Mouse (Mus musculus) lung, embryonic 15.5 days (tissue): ENCODE results near the gene Gmeb1. TPM values are rescaled to one million over a fixed set of nuclear protein-coding genes. Genes with fewer than 3 reads are reported as not detected.
"Not testable (repeated sequence)": the region's sequence is repeated elsewhere in the genome, so short reads cannot be mapped to it uniquely, and the experiment has no call there.

Experiments used
- ATAC-seq: fragments of 200-750 bp; cut with Nextera tagmentation; 2 replicates; pipeline ENCODE4 v1.8.0; 2017; ENCODE audit warnings: moderate number of reproducible peaks, borderline replicate concordance; ENCODE audit not compliant: low FRiP score, low TSS enrichment; ENCODE audit errors: extremely low read depth
- H3K27ac ChIP-seq: fragments of 300-500 bp; sonication (generic); 2 replicates; pipeline ENCODE4 v1.5.1; 2015; ENCODE audit warnings: moderate library complexity, mild to moderate bottlenecking, inconsistent platforms
- H3K27me3 ChIP-seq: fragments of 300-500 bp; sonication (generic); 2 replicates; pipeline ENCODE4 v1.6.1; 2015; ENCODE audit warnings: inconsistent platforms
- H3K36me3 ChIP-seq: fragments of 300-500 bp; sonication (generic); 2 replicates; pipeline ENCODE4 v1.6.1; 2015; ENCODE audit warnings: inconsistent platforms
- H3K4me1 ChIP-seq: fragments of 300-500 bp; sonication (generic); 2 replicates; pipeline ENCODE4 v1.6.1; 2015; ENCODE audit warnings: inconsistent platforms
- H3K4me2 ChIP-seq: fragments of 300-500 bp; sonication (generic); 2 replicates; pipeline ENCODE4 v1.6.1; 2015; ENCODE audit warnings: inconsistent platforms, mild to moderate bottlenecking, moderate library complexity
- H3K4me3 ChIP-seq: fragments of 300-500 bp; sonication (generic); 2 replicates; pipeline ENCODE4 v1.5.1; 2015; ENCODE audit warnings: mild to moderate bottlenecking, inconsistent platforms
- H3K9ac ChIP-seq: fragments of 300-500 bp; sonication (generic); 2 replicates; pipeline ENCODE4 v1.6.1; 2015; ENCODE audit warnings: inconsistent platforms
- H3K9me3 ChIP-seq: fragments of 300-500 bp; sonication (generic); 2 replicates; pipeline ENCODE4 v1.6.1; 2016; ENCODE audit warnings: inconsistent platforms
- WGBS: fragments of 180-500 bp; shearing (Covaris S2); methylation state at CpG from one replicate; pipeline ENCODE4 v1.1.7; 2015; 5-methylcytosine and 5-hydroxymethylcytosine counted together
- polyA plus RNA-seq: library from polyadenylated mRNA; unstranded; fragments of >200 nt; fragmentation: Nextera tagmentation; extraction: Ambion mirVana; gene quantifications from 2 replicates; pipeline ENCODE4 v1.2.1, GENCODE M21; 2015

Gene Gmeb1
- polyA plus RNA-seq, 1 experiment from 2014 or later, result 38.1 TPM

DNA sequence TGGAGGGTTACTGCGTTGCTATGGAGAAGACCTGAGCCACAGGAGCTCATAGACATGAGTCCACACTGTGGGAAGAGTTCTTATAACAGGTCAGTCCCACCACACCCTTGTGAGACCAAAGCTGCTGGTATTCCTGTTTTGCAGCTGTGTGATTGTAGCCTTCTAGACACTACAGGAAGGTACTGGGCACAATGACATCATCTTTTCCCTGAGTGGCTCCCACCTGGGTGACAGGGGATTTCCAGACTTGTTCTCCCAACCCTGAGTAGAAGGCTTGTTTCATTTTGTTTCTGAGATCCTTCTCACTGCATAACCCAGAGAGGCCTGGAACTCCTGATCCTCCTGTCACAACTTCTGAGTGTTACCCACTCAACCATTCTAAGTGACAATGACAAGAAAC lies 38.4 kb upstream of the Gmeb1 start:
- Histone ChIP-seq H3K4me3 (no peak overlapping the region), H3K36me3 (no peaks in the 10 kb centered on the region), H3K27ac (no peak overlapping the region), H3K4me1 (0 out of 2 replicates have a peak, but pooled peaks cover 8% of the 10 kb centered on the region), H3K27me3 (no peaks in the 10 kb centered on the region), H3K4me2 (no peak overlapping the region), H3K9me3 (no peaks in the 10 kb centered on the region), H3K9ac (no peak overlapping the region)
- no peak for ATAC-seq
- 76% methylated on average over 1 of the region's 1 CpGs for WGBS

DNA sequence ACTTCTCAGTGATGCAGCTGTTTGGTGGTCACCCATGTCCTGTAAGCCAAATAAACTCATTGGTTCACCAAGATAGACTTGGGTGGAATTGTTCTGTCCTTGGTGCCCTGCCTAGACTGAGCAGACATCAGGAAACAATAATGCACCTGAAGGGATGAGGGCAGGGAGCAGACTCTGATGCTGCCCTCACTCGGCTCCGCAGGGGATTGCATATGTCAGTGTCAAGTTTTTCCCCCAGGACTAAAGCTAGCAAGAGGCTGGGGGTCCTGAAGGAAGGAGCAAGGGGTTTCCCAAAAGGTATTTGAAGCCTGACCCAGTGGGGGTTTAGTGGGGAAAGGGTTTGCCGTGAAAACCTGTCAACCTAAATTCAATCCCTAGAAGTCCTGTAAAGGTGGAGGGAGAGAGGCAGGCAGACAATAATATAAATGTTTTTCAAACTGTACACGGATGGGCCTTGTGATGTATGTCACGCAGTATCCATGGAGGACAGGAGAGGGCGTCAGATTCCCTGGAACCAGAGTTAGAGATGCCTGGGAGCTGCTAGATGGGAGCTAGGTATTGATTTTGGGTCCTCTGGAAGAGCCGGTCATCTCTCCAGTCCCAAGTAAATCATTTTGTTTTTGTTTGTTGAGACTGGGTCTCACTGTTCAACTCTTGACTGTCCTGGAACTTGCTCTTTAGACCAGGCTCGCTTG lies 34.4 kb upstream of the Gmeb1 start:
- Histone ChIP-seq H3K27me3 (no peaks in the 10 kb centered on the region), H3K4me2 (no peak overlapping the region), H3K9me3 (no peaks in the 10 kb centered on the region), H3K36me3 (peaks cover 6% of the 10 kb centered on the region; the same call in 1 of the 2 replicates), H3K9ac (no peak overlapping the region), H3K27ac (no peak overlapping the region), H3K4me3 (no peak overlapping the region), H3K4me1 (no peaks in the 10 kb centered on the region)
- ATAC-seq, result no peak
- 47% methylated on average over 8 of the region's 8 CpGs for WGBS

DNA sequence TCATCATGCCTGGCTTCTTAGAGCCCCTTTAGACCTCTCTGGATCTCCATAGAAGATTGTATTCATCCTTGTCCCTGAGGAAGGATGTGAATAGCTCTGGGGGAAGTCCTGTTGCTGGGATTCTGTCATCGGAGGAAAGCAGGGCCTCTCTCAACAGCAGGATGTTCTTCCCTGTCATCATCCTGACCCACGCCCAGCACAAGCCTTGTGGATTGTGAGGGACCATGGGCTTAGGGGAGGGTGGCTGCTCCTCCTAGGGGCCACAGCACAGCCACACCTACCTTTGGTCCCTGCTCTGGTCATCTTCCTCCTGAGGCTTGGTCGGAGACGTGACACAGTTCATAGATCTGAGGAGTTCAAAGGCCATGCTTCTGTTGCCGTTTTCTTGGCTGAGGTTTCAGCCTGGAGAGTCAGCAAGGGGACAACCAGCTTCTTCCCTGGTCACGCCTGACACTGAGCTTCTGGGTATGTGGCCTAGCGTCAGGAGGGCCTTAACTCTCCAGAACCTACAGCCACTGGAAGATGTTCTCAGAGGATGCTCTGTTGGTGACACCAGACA lies 32.4 kb upstream of the Gmeb1 start:
- Histone ChIP-seq H3K4me3 (no peak overlapping the region), H3K4me1 (no peaks in the 10 kb centered on the region), H3K27ac (no peak overlapping the region), H3K36me3 (peaks cover 17% of the 10 kb centered on the region), H3K4me2 (no peak overlapping the region), H3K9ac (no peak overlapping the region), H3K27me3 (no peaks in the 10 kb centered on the region), H3K9me3 (no peaks in the 10 kb centered on the region)
- WGBS, result 70% methylated on average over 7 of the region's 7 CpGs
- ATAC-seq, result no peak

DNA sequence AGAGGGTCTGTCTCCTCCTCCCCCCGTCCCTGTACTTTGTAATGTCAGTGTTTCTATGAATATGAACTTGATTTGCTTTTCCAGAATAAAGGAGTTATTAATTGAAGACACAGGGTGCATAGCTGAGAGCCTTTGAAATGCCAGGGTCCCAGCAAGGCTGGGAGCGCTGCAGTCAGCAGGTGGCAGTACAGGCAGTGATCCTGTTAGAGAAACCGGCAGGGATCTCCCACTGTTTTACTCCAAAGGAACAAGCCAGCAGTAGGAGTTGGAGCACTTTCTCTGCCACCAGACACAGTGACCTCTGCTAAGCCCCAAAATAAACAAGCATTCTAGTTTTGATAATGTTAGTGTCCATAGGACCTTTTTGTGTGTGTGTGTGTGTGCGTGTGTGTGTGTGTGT lies 31.6 kb upstream of the Gmeb1 start:
- H3K9me3 ChIP-seq, result no peaks in the 10 kb centered on the region
- 41% methylated on average over 4 of the region's 4 CpGs for WGBS
- H3K27me3 ChIP-seq, result no peaks in the 10 kb centered on the region
- H3K4me1 ChIP-seq, result no peaks in the 10 kb centered on the region
- no peak overlapping the region for H3K27ac ChIP-seq
- no peak overlapping the region for H3K9ac ChIP-seq
- H3K4me2 ChIP-seq, result no peak overlapping the region
- no peak for ATAC-seq
- no peak overlapping the region for H3K4me3 ChIP-seq
- peaks cover 17% of the 10 kb centered on the region for H3K36me3 ChIP-seq

DNA sequence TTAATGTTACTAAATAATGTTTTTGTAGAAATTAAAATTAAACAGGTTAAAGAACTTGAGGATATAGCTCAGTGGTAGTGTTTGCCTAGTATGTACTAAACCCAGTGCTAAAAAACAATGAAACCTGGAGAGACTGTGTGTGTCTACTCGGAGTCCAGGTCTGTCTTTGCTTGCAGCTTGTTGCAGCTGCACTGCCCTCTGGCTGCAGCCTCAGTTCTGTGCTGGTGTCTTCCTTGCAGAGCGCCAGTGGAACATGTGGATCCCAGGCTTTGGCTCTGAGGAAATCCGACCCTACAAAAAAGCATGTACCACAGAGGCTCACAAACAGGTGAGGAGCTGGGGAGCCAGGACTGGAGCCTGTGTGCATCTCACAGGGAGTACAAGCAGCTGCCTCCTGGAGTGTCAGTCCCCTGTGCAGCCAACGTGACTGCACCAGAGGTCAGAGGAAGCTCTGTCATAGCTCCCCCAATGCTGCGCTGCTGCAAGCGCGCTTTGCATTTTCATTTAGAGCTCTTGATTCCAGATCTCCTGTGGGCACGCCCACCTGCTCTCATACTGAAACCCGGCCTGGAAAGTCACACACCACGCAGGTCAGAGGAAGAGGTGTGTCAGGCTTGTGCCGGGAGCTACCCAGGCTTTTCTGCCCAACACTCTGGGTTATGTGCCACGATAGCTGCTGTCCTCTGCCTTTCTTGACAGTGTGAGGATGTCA lies 30.4 kb upstream of the Gmeb1 start:
- H3K27me3 ChIP-seq, result no peaks in the 10 kb centered on the region
- peaks cover 21% of the 10 kb centered on the region for H3K36me3 ChIP-seq
- no peak overlapping the region for H3K4me2 ChIP-seq
- no peak overlapping the region for H3K27ac ChIP-seq
- H3K9ac ChIP-seq, result no peak overlapping the region
- no peaks in the 10 kb centered on the region for H3K4me1 ChIP-seq
- H3K9me3 ChIP-seq, result no peaks in the 10 kb centered on the region
- H3K4me3 ChIP-seq, result no peak overlapping the region
- WGBS, result 85% methylated on average over 12 of the region's 12 CpGs
- ATAC-seq, result no peak

DNA sequence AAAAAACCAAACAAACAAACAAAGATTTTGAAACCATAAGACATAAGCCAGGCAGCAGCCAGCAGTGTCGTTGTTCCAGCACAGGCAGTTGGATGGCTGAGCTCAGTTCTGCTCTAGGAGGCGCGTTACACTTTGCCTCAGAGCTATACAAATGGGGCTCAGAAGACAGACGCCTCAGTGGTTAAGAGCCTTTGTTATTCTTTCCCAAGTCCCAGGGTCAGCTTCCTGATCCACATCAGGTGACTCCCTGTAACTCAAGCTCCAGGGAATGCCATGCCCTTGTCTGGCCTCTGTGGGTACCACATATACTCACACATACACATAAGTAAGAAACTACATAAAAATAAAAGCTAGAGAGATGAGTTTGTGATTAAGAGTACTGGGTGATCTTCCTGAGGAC lies 29.7 kb upstream of the Gmeb1 start:
- WGBS, result 95% methylated on average over 4 of the region's 4 CpGs
- H3K4me1 ChIP-seq, result no peaks in the 10 kb centered on the region
- H3K36me3 ChIP-seq, result peaks cover 25% of the 10 kb centered on the region
- H3K27me3 ChIP-seq, result no peaks in the 10 kb centered on the region
- ATAC-seq, result no peak
- no peak overlapping the region for H3K4me3 ChIP-seq
- no peak overlapping the region for H3K4me2 ChIP-seq
- H3K9ac ChIP-seq, result no peak overlapping the region
- no peak overlapping the region for H3K27ac ChIP-seq
- H3K9me3 ChIP-seq, result no peaks in the 10 kb centered on the region

DNA sequence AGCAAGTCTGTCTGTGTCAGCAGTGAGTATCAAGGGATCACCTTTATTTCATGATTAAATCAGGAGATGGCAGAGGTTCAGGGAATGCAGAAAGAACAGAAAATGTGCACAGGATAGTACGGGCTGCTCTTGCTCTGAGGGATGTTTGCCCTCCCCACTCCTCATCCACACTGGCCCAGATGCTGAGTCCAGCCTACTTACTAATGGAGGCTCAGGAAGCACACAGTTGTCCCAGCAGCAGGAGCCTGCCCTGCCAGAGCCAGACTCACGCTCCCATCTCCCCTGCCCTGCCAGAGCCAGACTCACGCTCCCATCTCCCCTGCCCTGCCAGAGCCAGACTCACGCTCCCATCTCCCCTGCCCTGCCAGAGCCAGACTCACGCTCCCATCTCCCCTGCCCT lies 27.4 kb upstream of the Gmeb1 start:
- H3K9ac ChIP-seq, H3K27ac ChIP-seq, H3K9me3 ChIP-seq, ATAC-seq, H3K4me2 ChIP-seq, H3K27me3 ChIP-seq, H3K4me1 ChIP-seq, H3K4me3 ChIP-seq: not testable (repeated sequence)
- H3K36me3 ChIP-seq, result peaks cover 42% of the 10 kb centered on the region
- 74% methylated on average over 4 of the region's 5 CpGs for WGBS

DNA sequence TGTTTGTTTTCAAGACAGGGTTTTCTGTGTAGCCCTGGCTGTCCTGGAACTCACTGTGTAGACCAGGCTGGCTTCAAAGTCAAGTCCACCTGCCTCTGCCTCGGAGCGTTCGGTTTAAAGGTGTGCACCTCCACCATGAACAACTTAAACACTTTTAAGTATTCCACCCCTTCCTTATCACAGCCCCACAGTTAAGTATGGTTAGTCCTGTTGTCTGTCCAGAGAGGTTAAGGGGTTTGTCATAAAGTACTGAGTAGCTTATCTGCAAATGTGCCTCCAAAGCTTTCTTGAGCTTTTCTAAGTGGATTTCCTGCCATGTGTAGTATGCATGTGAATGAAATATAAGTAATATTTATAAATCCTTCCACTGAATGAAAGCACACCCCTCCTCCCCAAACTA lies 14.5 kb upstream of the Gmeb1 start:
- H3K9me3 ChIP-seq, result no peaks in the 10 kb centered on the region
- no peak overlapping the region for H3K27ac ChIP-seq
- no peaks in the 10 kb centered on the region for H3K27me3 ChIP-seq
- no peaks in the 10 kb centered on the region for H3K36me3 ChIP-seq
- no peak overlapping the region; the same call in 1 of the 2 replicates for H3K9ac ChIP-seq
- 65% methylated on average over 3 of the region's 3 CpGs for WGBS
- H3K4me1 ChIP-seq, result peaks cover 14% of the 10 kb centered on the region; the same call in 1 of the 2 replicates
- no peak overlapping the region for H3K4me3 ChIP-seq
- H3K4me2 ChIP-seq, result no peak overlapping the region
- ATAC-seq, result no peak

DNA sequence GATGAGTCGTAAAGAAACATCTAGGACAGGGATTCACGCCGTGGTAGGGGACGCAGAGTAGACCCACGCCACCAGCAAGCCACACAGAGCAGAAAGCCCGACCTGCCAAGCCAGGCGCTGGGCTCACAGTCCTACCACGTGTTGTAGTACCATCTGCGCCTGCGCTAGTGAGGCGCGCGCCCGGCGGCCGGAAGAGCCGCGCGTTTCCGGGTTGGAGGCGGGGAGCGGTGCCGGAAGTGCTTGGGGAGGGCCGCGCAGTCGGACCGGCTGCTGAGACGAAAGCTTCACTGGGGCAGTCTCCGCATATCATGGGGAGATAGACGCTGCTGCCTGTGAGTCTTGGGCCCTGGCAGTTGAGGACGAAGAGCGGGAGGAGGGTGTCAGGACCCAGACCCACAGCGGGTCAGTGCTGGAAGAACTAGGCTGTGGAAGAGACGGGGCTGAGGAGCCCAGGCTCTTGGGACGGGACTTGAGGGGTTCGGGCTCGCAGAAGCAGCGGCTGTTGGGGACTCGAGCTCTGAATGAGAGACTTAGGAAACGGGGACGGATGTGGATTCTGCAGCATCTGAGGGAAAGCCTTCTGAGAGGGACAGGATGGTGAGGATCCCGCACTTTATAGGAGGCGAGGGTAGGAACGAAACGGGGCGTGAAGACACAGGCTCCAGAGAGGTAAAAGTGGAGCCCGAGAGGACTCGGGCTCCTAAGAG lies 12.9 kb upstream of the Gmeb1 start, which contains the start of gene Taf12:
TSS of gene Taf12 (plus strand) at position 220 of the 707 bp plus-strand sequence.
- Histone ChIP-seq H3K4me2 (peak within 1 kb of the TSS; percentile 69), H3K27ac (peak within 1 kb of the TSS; percentile 91), H3K9ac (peak within 1 kb of the TSS; percentile 77), H3K9me3 (no peaks in the 10 kb centered on the region), H3K36me3 (no peaks in the 10 kb centered on the region), H3K4me3 (peak within 1 kb of the TSS; percentile 62), H3K27me3 (no peaks in the 10 kb centered on the region), H3K4me1 (peaks cover 18% of the 10 kb centered on the region)
- peak; percentile 88 for ATAC-seq
- WGBS, result under 1% methylated on average over 48 of the region's 48 CpGs

DNA sequence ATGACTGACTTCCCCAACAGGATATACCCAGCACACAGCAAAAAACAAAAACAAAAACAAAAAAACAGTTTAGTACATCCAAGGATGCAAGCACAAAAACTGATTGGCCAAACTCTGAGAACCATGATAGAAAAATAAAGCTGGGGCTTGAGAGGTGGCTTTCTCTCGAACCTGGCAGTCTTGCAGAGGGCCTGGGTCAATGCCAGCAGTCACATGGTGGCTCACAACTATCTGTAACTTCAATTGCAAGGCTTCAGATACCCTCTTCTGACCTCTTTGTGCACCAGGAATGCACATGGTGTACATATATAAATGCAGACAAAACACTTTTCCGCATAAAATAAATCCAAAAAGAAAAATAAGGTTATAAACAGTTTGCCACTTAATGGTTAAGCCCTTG lies 11.8 kb upstream of the Gmeb1 start:
- peaks cover 18% of the 10 kb centered on the region for H3K4me1 ChIP-seq
- H3K27ac ChIP-seq, result peak overlapping the region; percentile 91; the same call in 1 of the 2 replicates
- peak overlapping the region; percentile 62 for H3K4me3 ChIP-seq
- peak overlapping the region; percentile 77 for H3K9ac ChIP-seq
- no peaks in the 10 kb centered on the region for H3K9me3 ChIP-seq
- peak overlapping the region; percentile 69 for H3K4me2 ChIP-seq
- 40% methylated on average over 2 of the region's 2 CpGs for WGBS
- no peak for ATAC-seq
- no peaks in the 10 kb centered on the region for H3K27me3 ChIP-seq
- H3K36me3 ChIP-seq, result no peaks in the 10 kb centered on the region

DNA sequence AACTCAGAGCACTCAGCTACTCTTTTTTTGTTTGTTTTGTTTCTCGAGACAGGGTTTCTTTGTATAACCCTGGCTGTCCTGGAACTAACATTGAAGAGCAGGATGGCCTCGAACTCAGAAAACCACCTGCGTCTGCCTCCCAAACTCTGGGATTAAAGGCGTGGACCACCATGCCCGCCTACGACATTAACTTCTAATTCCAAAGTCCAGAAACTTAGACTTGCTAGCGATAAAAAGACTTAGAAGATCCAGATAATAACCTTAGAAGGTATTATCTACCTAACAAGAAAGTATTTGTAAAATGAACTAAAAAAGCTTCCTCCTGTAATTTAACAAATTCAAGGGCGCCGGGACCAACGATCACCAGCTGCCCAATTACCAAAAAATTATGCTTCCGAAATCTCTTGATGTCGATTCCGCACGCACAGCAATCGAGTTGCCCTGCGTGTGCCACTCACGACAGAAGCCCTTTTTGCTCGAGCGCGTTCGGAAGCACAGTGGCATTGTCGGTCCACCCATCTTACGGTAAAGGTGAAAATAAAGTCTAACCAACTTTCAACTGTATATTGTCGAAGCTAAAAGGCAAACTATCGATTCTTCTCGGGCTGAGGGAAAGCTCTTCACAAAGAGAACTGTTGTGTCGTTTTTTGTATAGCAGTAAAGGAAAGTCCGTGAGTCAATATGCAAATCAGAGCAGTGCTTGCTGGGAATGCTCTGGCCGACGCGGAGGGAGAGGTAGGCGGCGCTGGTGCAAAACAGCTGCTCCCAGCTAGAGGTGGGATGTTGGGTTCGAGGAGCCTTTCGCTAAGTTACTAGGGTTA lies 8.5 kb upstream of the Gmeb1 start:
- ATAC-seq, result peak; percentile 77
- H3K9me3 ChIP-seq, result no peaks in the 10 kb centered on the region
- peaks cover 12% of the 10 kb centered on the region for H3K4me1 ChIP-seq
- H3K36me3 ChIP-seq, result no peaks in the 10 kb centered on the region
- H3K9ac ChIP-seq, result peak overlapping the region; percentile 51
- peak overlapping the region; percentile 92 for H3K27ac ChIP-seq
- H3K4me2 ChIP-seq, result peak overlapping the region; percentile 72
- peak overlapping the region; percentile 37 for H3K4me3 ChIP-seq
- under 1% methylated on average over 35 of the region's 35 CpGs for WGBS
- no peaks in the 10 kb centered on the region for H3K27me3 ChIP-seq
